Mouse (Mus musculus): ENCODE results near the gene Tmem216.

The Tmem216 gene

GRCm38 (mm10) chr19:10497512-10498160 lies 58.4 kb downstream of the Tmem216 start:
- DNase-seq (ENCODE audit: extremely low read depth, insufficient read length, low spot score) = peak; percentile 69

- DNase-seq (ENCODE audit: extremely low read depth, insufficient read length, low spot score) = no peak
These were observed 59.1 kb downstream of the Tmem216 start for GRCm38 (mm10) chr19:10496976-10497375.

- DNase-seq (ENCODE audit: extremely low read depth, insufficient read length, low spot score) = peak; percentile 27
These were observed 60.4 kb downstream of the Tmem216 start for GRCm38 (mm10) chr19:10495670-10496069.

- peak; percentile 21 for DNase-seq (ENCODE audit: extremely low read depth, insufficient read length, low spot score)
These were observed 69.7 kb downstream of the Tmem216 start for GRCm38 (mm10) chr19:10486264-10486738.

Measured in 3134 (cell line).